Mouse (Mus musculus) myocyte (in vitro differentiated cells): Measurements from ENCODE around the gene Zbtb43. TPM values are rescaled to one million over a fixed set of nuclear protein-coding genes. Genes with fewer than 3 reads are reported as not detected.

Experiments
- H3K27me3 ChIP-seq: one replicate; pipeline ENCODE4 v1.6.1; 2011; ENCODE audit not compliant: control insufficient read depth, insufficient read depth, insufficient read length
- H3K36me3 ChIP-seq: one replicate; pipeline ENCODE4 v1.6.1; 2011; ENCODE audit not compliant: control insufficient read depth, insufficient read depth
- H3K4me2 ChIP-seq: one replicate; pipeline ENCODE4 v1.6.1; 2011; ENCODE audit warnings: low read depth, control low read depth
- H3K4me3 ChIP-seq: one replicate; pipeline ENCODE4 v1.5.1; 2011; ENCODE audit warnings: mild to moderate bottlenecking, control low read depth, moderate library complexity
- H3K79me2 ChIP-seq: one replicate; pipeline ENCODE4 v1.6.1; 2011; ENCODE audit not compliant: control insufficient read depth, insufficient read depth
- H3ac ChIP-seq: one replicate; pipeline ENCODE4 v1.6.1; 2011; ENCODE audit not compliant: control insufficient read depth, insufficient read length
- CEBPB ChIP-seq: IDR thresholded peaks from 2 replicates; pipeline ENCODE4 v1.6.1; 2011; ENCODE audit warnings: mild to moderate bottlenecking, moderate library complexity; ENCODE audit not compliant: poor library complexity, insufficient read depth, severe bottlenecking
- E2F4 ChIP-seq: IDR thresholded peaks from one replicate; pipeline ENCODE4 v1.6.1; 2011; ENCODE audit warnings: mild to moderate bottlenecking, control low read depth, moderate library complexity; ENCODE audit not compliant: insufficient read depth
- MAX ChIP-seq: IDR thresholded peaks from one replicate; pipeline ENCODE4 v1.6.1; 2011; ENCODE audit warnings: low read depth, mild to moderate bottlenecking, control low read depth
- MYOD1 ChIP-seq, 3 experiments: IDR thresholded peaks; one replicate each; pipeline ENCODE4 v1.6.1; 2011; ENCODE audit warnings: control low read depth in 2 of 3, low read depth in 2 of 3, mild to moderate bottlenecking in 2 of 3, moderate library complexity in 1 of 3; ENCODE audit not compliant: insufficient read length in 2 of 3, control insufficient read depth in 1 of 3
- MYOG ChIP-seq, 3 experiments: IDR thresholded peaks; one replicate each; pipeline ENCODE4 v1.6.1; 2011; ENCODE audit warnings: control low read depth in 2 of 3, low read depth in 2 of 3, mild to moderate bottlenecking in 2 of 3; ENCODE audit not compliant: insufficient read length in 2 of 3, control insufficient read depth in 1 of 3, insufficient read depth in 1 of 3
- POLR2A ChIP-seq: IDR thresholded peaks from one replicate; pipeline ENCODE4 v1.6.1; 2011; ENCODE audit warnings: low read depth, mild to moderate bottlenecking, control low read depth, moderate library complexity; ENCODE audit not compliant: insufficient read length
- POLR2AphosphoS2 ChIP-seq: IDR thresholded peaks from one replicate; pipeline ENCODE4 v1.6.1; 2011; ENCODE audit warnings: low read depth, control low read depth; ENCODE audit not compliant: insufficient read length
- REST ChIP-seq: IDR thresholded peaks from one replicate; pipeline ENCODE4 v1.6.1; 2011; ENCODE audit warnings: mild to moderate bottlenecking, control low read depth, moderate library complexity; ENCODE audit not compliant: insufficient read depth, insufficient read length
- SRF ChIP-seq: IDR thresholded peaks from one replicate; pipeline ENCODE4 v1.6.1; 2011; ENCODE audit warnings: low read depth; ENCODE audit not compliant: control insufficient read depth, insufficient read length
- TCF12 ChIP-seq: IDR thresholded peaks from one replicate; pipeline ENCODE4 v1.6.1; 2011; ENCODE audit warnings: mild to moderate bottlenecking, control low read depth; ENCODE audit not compliant: poor library complexity, insufficient read depth, severe bottlenecking
- TCF3 ChIP-seq: IDR thresholded peaks from one replicate; pipeline ENCODE4 v1.6.1; 2011; ENCODE audit warnings: low read depth, control low read depth; ENCODE audit not compliant: insufficient read length
- USF1 ChIP-seq: IDR thresholded peaks from one replicate; pipeline ENCODE4 v1.6.1; 2011; ENCODE audit warnings: low read depth, mild to moderate bottlenecking, control low read depth, moderate library complexity
- polyA plus RNA-seq: library from polyadenylated mRNA; unstranded; fragments of >200 nt; fragmentation: generic; extraction: Trizol; gene quantifications from one replicate; pipeline ENCODE4 v1.2.1, GENCODE M21; 2012; ENCODE audit warnings: missing spikeins

Gene Zbtb43
- polyA plus RNA-seq, 1 experiment, result 10.5 TPM

DNA sequence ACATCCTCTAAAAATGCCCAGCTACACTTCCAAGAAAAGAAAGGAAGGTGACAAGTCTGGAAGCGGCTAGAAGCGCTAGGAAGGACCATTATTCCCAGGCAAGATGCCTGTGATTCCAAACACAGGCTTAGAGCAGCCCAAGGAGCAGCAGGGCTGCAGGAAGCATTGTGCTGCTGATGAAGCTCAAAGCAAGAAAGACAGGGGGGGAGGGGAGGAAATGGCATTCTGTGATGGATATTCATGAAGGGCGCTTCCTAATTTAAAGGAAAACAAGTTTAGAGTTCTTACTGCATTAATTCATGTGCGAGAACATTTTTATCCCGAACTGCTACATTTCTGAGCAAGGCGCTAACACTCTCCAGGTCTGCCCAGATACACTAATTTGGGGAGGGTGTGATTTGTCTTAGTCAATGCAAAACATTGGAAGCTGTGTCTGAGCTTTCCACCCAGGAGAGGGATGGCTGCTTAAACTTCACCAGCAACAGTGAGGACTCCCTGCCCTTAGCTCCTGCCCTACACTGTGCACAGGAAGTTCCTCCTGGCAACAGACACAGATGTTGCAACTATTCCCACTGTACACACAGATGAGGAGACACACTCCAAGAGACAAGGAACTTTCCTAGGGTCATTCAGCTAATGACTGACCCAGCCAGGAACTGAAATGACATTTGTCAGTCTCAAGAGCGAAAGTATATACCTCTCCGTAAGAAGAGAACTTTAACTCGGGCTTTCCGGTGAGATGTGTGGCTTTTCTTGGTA is 41.5 kb downstream of the Zbtb43 start:
- H3K4me3 ChIP-seq, result no peak overlapping the region
- TF ChIP-seq USF1, result no peak
- peaks cover 13% of the 10 kb centered on the region for H3K36me3 ChIP-seq

DNA sequence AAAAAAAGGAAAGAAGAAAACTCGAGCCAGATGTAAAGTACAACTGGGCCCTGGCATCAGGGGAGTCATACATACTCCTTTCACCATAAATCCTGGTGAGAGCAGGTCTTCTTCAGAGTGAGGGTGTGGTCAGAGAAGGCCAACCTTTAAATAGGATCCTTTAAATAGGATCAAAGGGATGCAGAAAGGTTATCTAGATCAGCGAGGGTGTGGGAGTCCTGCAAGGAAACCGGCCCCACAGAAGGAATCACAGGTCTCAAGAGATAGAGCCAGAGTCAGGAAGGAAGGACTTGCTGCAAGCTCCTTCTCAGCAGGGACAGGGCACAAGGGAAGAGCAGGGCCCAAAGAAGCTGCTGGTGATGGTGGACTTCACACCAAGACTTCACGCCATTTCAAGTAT is 50.9 kb downstream of the Zbtb43 start:
- TF ChIP-seq USF1, result no peak
- TF ChIP-seq REST, result no peak
- Histone ChIP-seq H3K79me2 (no peaks in the 10 kb centered on the region), H3K4me3 (no peak overlapping the region), H3K36me3 (peaks cover 9% of the 10 kb centered on the region), H3K4me2 (no peak overlapping the region), H3K27me3 (no peaks in the 10 kb centered on the region), H3ac (no peak overlapping the region)

More for the DNA sequence above, 41.5 kb downstream of the Zbtb43 start:
- no peak overlapping the region for H3ac ChIP-seq
- peaks cover 19% of the 10 kb centered on the region for H3K79me2 ChIP-seq
- H3K27me3 ChIP-seq, result no peaks in the 10 kb centered on the region
- H3K4me2 ChIP-seq, result no peak overlapping the region

DNA sequence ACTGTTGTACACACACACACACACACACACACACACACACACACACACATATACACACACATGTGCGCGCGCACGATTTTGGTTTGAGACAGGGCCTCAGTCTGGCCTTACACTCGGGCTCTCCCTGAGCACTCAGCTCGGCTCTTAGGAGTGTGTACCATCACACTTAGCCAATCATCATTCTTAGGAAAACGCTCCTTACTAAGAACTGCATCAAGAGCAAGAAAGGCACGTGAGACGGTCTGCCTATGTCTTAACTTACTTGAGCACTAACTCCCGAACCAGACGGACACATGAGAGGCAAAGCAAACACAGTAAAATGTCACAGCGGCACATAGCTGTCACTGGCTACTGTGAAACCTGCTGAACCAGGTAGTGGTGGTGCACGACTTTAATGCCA is 54.3 kb downstream of the Zbtb43 start:
- H3K27me3 ChIP-seq, result no peaks in the 10 kb centered on the region
- H3K36me3 ChIP-seq, result peaks cover 24% of the 10 kb centered on the region

DNA sequence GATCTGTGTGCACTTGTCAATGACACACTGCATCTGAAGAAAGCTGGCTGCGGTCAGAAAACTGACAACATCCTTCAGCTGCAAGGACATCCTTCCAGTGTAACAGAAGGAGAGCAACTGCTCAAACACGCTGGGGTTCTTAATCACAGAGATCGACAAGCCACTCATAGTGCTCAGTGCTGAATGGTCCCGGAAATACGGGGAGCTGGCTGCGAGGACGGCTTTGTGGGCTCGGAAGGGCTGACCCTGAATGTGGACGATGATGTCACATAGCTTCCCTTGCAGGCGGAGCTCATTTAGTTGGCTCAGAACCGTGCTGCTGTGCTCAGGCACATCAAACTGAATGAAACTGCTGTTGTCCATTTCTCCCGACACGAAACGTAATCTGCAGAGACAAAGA is 56.2 kb downstream of the Zbtb43 start:
- no peaks in the 10 kb centered on the region for H3K79me2 ChIP-seq
- H3K4me3 ChIP-seq, result no peak overlapping the region
- peaks cover 24% of the 10 kb centered on the region for H3K36me3 ChIP-seq
- TF ChIP-seq TCF12, result no peak
- no peak for TF ChIP-seq USF1
- no peak for TF ChIP-seq MYOG (IDR thresholded peaks at IDR 0.05; ENCODE audit: control insufficient read depth in 1 of 3, insufficient read depth in 1 of 3, insufficient read length in 2 of 3, low read depth in 2 of 3)
- no peak for TF ChIP-seq MYOD1 (IDR thresholded peaks at IDR 0.05; ENCODE audit: control insufficient read depth in 1 of 3, insufficient read length in 2 of 3, low read depth in 2 of 3)
- no peaks in the 10 kb centered on the region for H3K27me3 ChIP-seq
- no peak overlapping the region for H3ac ChIP-seq
- H3K4me2 ChIP-seq, result no peak overlapping the region

More for the DNA sequence above, 54.3 kb downstream of the Zbtb43 start:
- H3K4me2 ChIP-seq, result no peak overlapping the region
- no peaks in the 10 kb centered on the region for H3K79me2 ChIP-seq
- no peak overlapping the region for H3K4me3 ChIP-seq
- no peak overlapping the region for H3ac ChIP-seq
- TF ChIP-seq TCF3 (no peak), MYOD1 (IDR thresholded peaks at IDR 0.05; ENCODE audit: control insufficient read depth in 1 of 3, insufficient read length in 2 of 3, low read depth in 2 of 3) (no peak), USF1 (no peak), REST (no peak), POLR2AphosphoS2 (no peak), POLR2A (no peak), SRF (no peak), CEBPB (no peak), MAX (no peak), MYOG (IDR thresholded peaks at IDR 0.05; ENCODE audit: control insufficient read depth in 1 of 3, insufficient read depth in 1 of 3, insufficient read length in 2 of 3, low read depth in 2 of 3) (no peak), TCF12 (no peak), E2F4 (no peak)

DNA sequence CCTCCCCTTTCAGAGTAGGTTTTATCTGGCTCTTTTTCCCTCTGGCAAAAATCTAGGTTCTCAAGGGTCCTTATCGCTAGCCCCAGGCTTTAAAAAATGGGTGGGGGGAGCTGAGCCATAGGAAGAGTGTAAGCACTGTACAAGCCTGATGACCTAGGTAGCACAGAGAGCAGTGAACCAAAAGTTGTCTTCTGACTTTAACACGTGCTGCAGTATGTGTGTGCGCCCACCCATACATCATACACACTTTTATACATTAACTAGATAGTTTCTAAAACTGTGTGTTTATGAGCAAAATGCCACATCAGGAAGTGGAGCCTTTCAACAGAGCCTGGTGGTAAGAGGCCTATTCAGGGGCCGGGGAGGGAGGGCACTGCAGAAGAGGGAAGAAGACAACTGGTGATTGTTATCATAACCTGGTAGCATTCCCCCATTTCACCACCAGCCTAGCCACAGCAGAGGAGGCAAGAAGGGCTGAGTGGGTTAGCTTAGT is 64.8 kb downstream of the Zbtb43 start:
- TF ChIP-seq MAX (no peak), REST (no peak), CEBPB (no peak), TCF12 (no peak), POLR2AphosphoS2 (no peak), USF1 (no peak)
- no peaks in the 10 kb centered on the region for H3K79me2 ChIP-seq
- no peak overlapping the region for H3K4me2 ChIP-seq
- no peak overlapping the region for H3K4me3 ChIP-seq
- no peaks in the 10 kb centered on the region for H3K36me3 ChIP-seq
- no peaks in the 10 kb centered on the region for H3K27me3 ChIP-seq
- H3ac ChIP-seq, result no peak overlapping the region

DNA sequence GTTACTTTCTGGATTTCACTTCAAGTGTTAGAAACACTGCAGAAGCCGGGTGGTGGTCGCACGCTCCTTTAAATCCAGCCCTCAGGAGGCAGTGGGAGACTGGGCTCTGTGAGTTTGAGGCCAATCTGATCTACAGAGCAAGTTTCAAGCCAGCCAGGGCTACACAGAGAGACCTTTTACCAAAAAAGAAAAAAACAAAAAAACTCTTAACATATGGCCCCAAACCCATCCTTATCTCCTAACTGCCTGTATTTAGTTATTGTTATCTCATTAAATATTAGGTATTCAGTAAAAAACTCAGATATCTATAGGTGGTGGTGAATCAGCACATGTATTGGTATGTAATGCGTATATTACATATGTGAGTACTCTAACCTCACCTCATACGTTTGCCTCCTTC is 65.7 kb downstream of the Zbtb43 start:
- Histone ChIP-seq H3K4me3 (no peak overlapping the region), H3K4me2 (no peak overlapping the region), H3ac (no peak overlapping the region), H3K79me2 (no peaks in the 10 kb centered on the region), H3K27me3 (no peaks in the 10 kb centered on the region), H3K36me3 (no peaks in the 10 kb centered on the region)
- TF ChIP-seq POLR2AphosphoS2 (no peak), TCF3 (no peak)
